Mouse (Mus musculus) erythroblast, embryonic 14.5 days (primary cell): ENCODE measurements around the gene Rbms3. TPM values are rescaled to one million over a fixed set of nuclear protein-coding genes. Genes with fewer than 3 reads are reported as not detected.

ENCODE experiments used
- H3K27me3 ChIP-seq: 2 replicates; pipeline ENCODE4 v1.6.1; 2012; ENCODE audit warnings: inconsistent platforms; ENCODE audit not compliant: control insufficient read depth
- H3K36me3 ChIP-seq: 2 replicates; pipeline ENCODE4 v1.6.1; 2012; ENCODE audit warnings: mild to moderate bottlenecking, inconsistent platforms; ENCODE audit not compliant: control insufficient read depth
- H3K4me1 ChIP-seq: 2 replicates; pipeline ENCODE4 v1.6.1; 2012; ENCODE audit warnings: inconsistent platforms; ENCODE audit not compliant: control insufficient read depth
- H3K4me3 ChIP-seq: replicated peaks from 2 replicates; pipeline ENCODE3; 2012; ENCODE audit warnings: moderate library complexity, mild to moderate bottlenecking, inconsistent platforms
- H3K9me3 ChIP-seq: 2 replicates; pipeline ENCODE4 v1.6.1; 2012; ENCODE audit warnings: low read length, inconsistent platforms, mixed read lengths; ENCODE audit not compliant: control insufficient read depth
- GATA1 ChIP-seq: IDR thresholded peaks from 2 replicates; pipeline ENCODE4 v1.6.1; 2012; ENCODE audit warnings: low read length, inconsistent platforms, mixed read lengths
- TAL1 ChIP-seq: IDR thresholded peaks from 3 replicates; pipeline ENCODE4 v1.6.1; 2012; ENCODE audit warnings: low read length, inconsistent platforms, mixed read lengths
- polyA plus RNA-seq: library from polyadenylated mRNA; stranded (reverse); fragments of >175 nt; gene quantifications from 2 replicates; pipeline ENCODE4 v1.2.3, GENCODE M21; 2012

Rbms3 gene
- polyA plus RNA-seq, 1 experiment: not detected

GRCm38 (mm10) chr9:116533381-116533780, 1096.3 kb downstream of the Rbms3 start:
- H3K4me3 ChIP-seq: no peak overlapping the region
- peaks cover 13% of the 10 kb centered on the region for H3K9me3 ChIP-seq
- no peaks in the 10 kb centered on the region for H3K4me1 ChIP-seq
- TF ChIP-seq TAL1 (no peak), GATA1 (no peak)
- no peaks in the 10 kb centered on the region for H3K36me3 ChIP-seq
- no peaks in the 10 kb centered on the region for H3K27me3 ChIP-seq

GRCm38 (mm10) chr9:116531121-116531520, 1098.6 kb downstream of the Rbms3 start:
- Histone ChIP-seq H3K36me3 (no peaks in the 10 kb centered on the region), H3K9me3 (peaks cover 13% of the 10 kb centered on the region), H3K4me3 (no peak overlapping the region), H3K4me1 (no peaks in the 10 kb centered on the region), H3K27me3 (no peaks in the 10 kb centered on the region)
- TF ChIP-seq TAL1: no peak
- no peak for TF ChIP-seq GATA1

- no peaks in the 10 kb centered on the region for H3K4me1 ChIP-seq
- H3K4me3 ChIP-seq: no peak overlapping the region
- no peaks in the 10 kb centered on the region for H3K27me3 ChIP-seq
- H3K9me3 ChIP-seq: peaks cover 3% of the 10 kb centered on the region; the same call in 1 of the 2 replicates
- no peak for TF ChIP-seq GATA1
- no peak for TF ChIP-seq TAL1
- no peaks in the 10 kb centered on the region for H3K36me3 ChIP-seq
Observed at GRCm38 (mm10) chr9:116524386-116524785, 1105.3 kb downstream of the Rbms3 start.
